Mouse (Mus musculus) MEL (cell line): ENCODE results near the gene Myh10. TPM values are rescaled to one million over a fixed set of nuclear protein-coding genes. Genes with fewer than 3 reads are reported as not detected.
"Not testable (repeated sequence)": the region's sequence is repeated elsewhere in the genome, so short reads cannot be mapped to it uniquely, and the experiment has no call there.

Experiments
- DNase-seq: peaks from one replicate; pipeline ENCODE4 v3.0.0; 2011; ENCODE audit warnings: low read depth, low spot score
- H3K27ac ChIP-seq: 2 replicates; pipeline ENCODE4 v1.5.1; 2012; ENCODE audit warnings: low read depth, mild to moderate bottlenecking, control low read depth, low read length, moderate library complexity; ENCODE audit not compliant: control insufficient read depth
- H3K27me3 ChIP-seq, 2 experiments: fragments of 150-350 bp in 1 of 2; sonication (generic) in 1 of 2; 2 replicates each; pipeline ENCODE4 v1.6.1; 2012; ENCODE audit warnings: low read length in 2 of 2, mild to moderate bottlenecking in 2 of 2, improper control_type of control experiment in 1 of 2, moderate library complexity in 1 of 2; ENCODE audit not compliant: insufficient read depth in 2 of 2, control insufficient read depth in 1 of 2
- H3K36me3 ChIP-seq, 2 experiments: 2 replicates each; pipeline ENCODE4 v1.6.1; 2012 to 2014; ENCODE audit warnings: low read length in 2 of 2, improper control_type of control experiment in 1 of 2, inconsistent platforms in 1 of 2, mild to moderate bottlenecking in 1 of 2; ENCODE audit not compliant: insufficient read depth in 2 of 2, control insufficient read depth in 1 of 2
- H3K4me1 ChIP-seq, 2 experiments: fragments of 150-350 bp in 1 of 2; sonication (generic) in 1 of 2; 2 replicates each; pipeline ENCODE4 v1.6.1; 2012; ENCODE audit warnings: low read length in 2 of 2, improper control_type of control experiment in 1 of 2, mild to moderate bottlenecking in 1 of 2; ENCODE audit not compliant: insufficient read depth in 2 of 2, control insufficient read depth in 1 of 2
- H3K4me3 ChIP-seq, 2 experiments: fragments of 150-350 bp in 1 of 2; sonication (generic) in 1 of 2; 2 replicates each; pipeline ENCODE4 v1.5.1; 2012; ENCODE audit warnings: low read depth in 2 of 2, low read length in 2 of 2, mild to moderate bottlenecking in 2 of 2, moderate library complexity in 2 of 2, control low read depth in 1 of 2, improper control_type of control experiment in 1 of 2; ENCODE audit not compliant: control insufficient read depth in 1 of 2, insufficient read depth in 1 of 2
- H3K79me2 ChIP-seq: 2 replicates; pipeline ENCODE4 v1.6.1; 2012; ENCODE audit warnings: mild to moderate bottlenecking, low read length, moderate library complexity; ENCODE audit not compliant: control insufficient read depth, poor library complexity, insufficient read depth
- H3K9ac ChIP-seq: 2 replicates; pipeline ENCODE4 v1.6.1; 2012; ENCODE audit warnings: low read depth, mild to moderate bottlenecking, control low read depth, low read length, moderate library complexity; ENCODE audit not compliant: control insufficient read depth, poor library complexity, severe bottlenecking
- H3K9me3 ChIP-seq: fragments of 150-350 bp; sonication (generic); replicated peaks from 2 replicates; pipeline ENCODE4 v1.6.1; 2012; ENCODE audit warnings: mild to moderate bottlenecking, low read length, improper control_type of control experiment, moderate library complexity; ENCODE audit not compliant: insufficient read depth
- BHLHE40 ChIP-seq: IDR thresholded peaks from 2 replicates; pipeline ENCODE4 v1.6.1; 2012; ENCODE audit warnings: low read depth, mild to moderate bottlenecking, inconsistent platforms, low read length, improper control_type of control experiment, borderline replicate concordance
- CHD1 ChIP-seq: IDR thresholded peaks from 2 replicates; pipeline ENCODE4 v1.6.1; 2012; ENCODE audit warnings: low read depth, mild to moderate bottlenecking, inconsistent platforms, low read length, improper control_type of control experiment
- CTCF ChIP-seq, 3 experiments: IDR thresholded peaks in 2 of 3; conservative IDR thresholded peaks in 1 of 3; 2 replicates each; pipeline ENCODE4 v1.5.1; 2011 to 2012; ENCODE audit warnings: low read length in 3 of 3, low read depth in 2 of 3, mild to moderate bottlenecking in 2 of 3, improper control_type of control experiment in 1 of 3, inconsistent platforms in 1 of 3, mixed read lengths in 1 of 3, moderate library complexity in 1 of 3; ENCODE audit not compliant: control insufficient read depth in 1 of 3, insufficient read depth in 1 of 3, poor library complexity in 1 of 3, severe bottlenecking in 1 of 3
- ELF1 ChIP-seq: IDR thresholded peaks from 2 replicates; pipeline ENCODE4 v1.6.1; 2014; ENCODE audit warnings: low read depth, mild to moderate bottlenecking, inconsistent platforms, low read length, improper control_type of control experiment, moderate library complexity
- EP300 ChIP-seq, 2 experiments: IDR thresholded peaks; 2 replicates each; pipeline ENCODE4 v1.6.1; 2011; ENCODE audit warnings: improper control_type of control experiment in 2 of 2, low read length in 2 of 2, low read depth in 1 of 2, mild to moderate bottlenecking in 1 of 2
- ETS1 ChIP-seq: IDR thresholded peaks from 2 replicates; pipeline ENCODE4 v1.6.1; 2012; ENCODE audit warnings: low read depth, mild to moderate bottlenecking, inconsistent platforms, low read length, improper control_type of control experiment, moderate library complexity
- GABPA ChIP-seq: IDR thresholded peaks from 2 replicates; pipeline ENCODE4 v1.6.1; 2012; ENCODE audit warnings: low read depth, mild to moderate bottlenecking, inconsistent platforms, low read length, improper control_type of control experiment, moderate library complexity
- GATA1 ChIP-seq: IDR thresholded peaks from 2 replicates; pipeline ENCODE4 v1.6.1; 2011; ENCODE audit warnings: low read depth, low read length, improper control_type of control experiment
- HCFC1 ChIP-seq: IDR thresholded peaks from 2 replicates; pipeline ENCODE4 v1.6.1; 2012; ENCODE audit warnings: low read depth, mild to moderate bottlenecking, inconsistent platforms, low read length, improper control_type of control experiment, moderate library complexity
- MAFK ChIP-seq: IDR thresholded peaks from 2 replicates; pipeline ENCODE4 v1.6.1; 2011; ENCODE audit warnings: low read depth, mild to moderate bottlenecking, low read length, improper control_type of control experiment, borderline replicate concordance
- MAX ChIP-seq: IDR thresholded peaks from 2 replicates; pipeline ENCODE4 v1.6.1; 2011; ENCODE audit warnings: low read length, improper control_type of control experiment
- MAZ ChIP-seq: IDR thresholded peaks from 2 replicates; pipeline ENCODE4 v1.6.1; 2012; ENCODE audit warnings: low read depth, mild to moderate bottlenecking, inconsistent platforms, low read length, improper control_type of control experiment
- MEF2A ChIP-seq: IDR thresholded peaks from 2 replicates; pipeline ENCODE4 v1.6.1; 2014; ENCODE audit warnings: low read depth, mild to moderate bottlenecking, inconsistent platforms, low read length, improper control_type of control experiment; ENCODE audit not compliant: poor library complexity, insufficient replicate concordance, severe bottlenecking; ENCODE audit errors: extremely low read depth
- MYC ChIP-seq: IDR thresholded peaks from 2 replicates; pipeline ENCODE4 v1.6.1; 2011; ENCODE audit warnings: low read depth, mild to moderate bottlenecking, low read length, improper control_type of control experiment, moderate library complexity
- NRF1 ChIP-seq: IDR thresholded peaks from 2 replicates; pipeline ENCODE4 v1.6.1; 2014; ENCODE audit warnings: low read depth, mild to moderate bottlenecking, inconsistent platforms, low read length, improper control_type of control experiment, moderate library complexity; ENCODE audit not compliant: poor library complexity, insufficient read depth, severe bottlenecking
- POLR2A ChIP-seq, 2 experiments: IDR thresholded peaks; 2 replicates each; pipeline ENCODE4 v1.6.1; 2011 to 2012; ENCODE audit warnings: low read length in 2 of 2, mild to moderate bottlenecking in 2 of 2, control low read depth in 1 of 2, improper control_type of control experiment in 1 of 2, low read depth in 1 of 2, moderate library complexity in 1 of 2; ENCODE audit not compliant: control insufficient read depth in 1 of 2, insufficient read depth in 1 of 2, poor library complexity in 1 of 2
- POLR2AphosphoS5 ChIP-seq: IDR thresholded peaks from 2 replicates; pipeline ENCODE4 v1.6.1; 2012; ENCODE audit warnings: low read depth, borderline replicate concordance, mild to moderate bottlenecking, inconsistent platforms, low read length, moderate library complexity, mixed read lengths
- RAD21 ChIP-seq: IDR thresholded peaks from 2 replicates; pipeline ENCODE4 v1.6.1; 2011; ENCODE audit warnings: mild to moderate bottlenecking, low read depth, low read length, improper control_type of control experiment
- SIN3A ChIP-seq: IDR thresholded peaks from 2 replicates; pipeline ENCODE4 v1.6.1; 2012; ENCODE audit warnings: low read length, improper control_type of control experiment, inconsistent platforms
- SMC3 ChIP-seq: IDR thresholded peaks from 2 replicates; pipeline ENCODE4 v1.6.1; 2011; ENCODE audit warnings: low read depth, low read length, improper control_type of control experiment
- TAL1 ChIP-seq: IDR thresholded peaks from 2 replicates; pipeline ENCODE4 v1.6.1; 2012; ENCODE audit warnings: mild to moderate bottlenecking, inconsistent platforms, low read length, moderate library complexity, mixed read lengths
- TBP ChIP-seq: IDR thresholded peaks from 2 replicates; pipeline ENCODE4 v1.8.0; 2011; ENCODE audit warnings: low read depth, low read length, improper control_type of control experiment
- TCF12 ChIP-seq: IDR thresholded peaks from 2 replicates; pipeline ENCODE4 v1.6.1; 2014; ENCODE audit warnings: low read depth, mild to moderate bottlenecking, inconsistent platforms, low read length, improper control_type of control experiment, moderate library complexity
- USF1 ChIP-seq: IDR thresholded peaks from 2 replicates; pipeline ENCODE4 v1.6.1; 2014; ENCODE audit warnings: low read depth, mild to moderate bottlenecking, inconsistent platforms, low read length, improper control_type of control experiment, moderate library complexity
- ZKSCAN1 ChIP-seq: IDR thresholded peaks from 2 replicates; pipeline ENCODE4 v1.6.1; 2012; ENCODE audit warnings: low read depth, mild to moderate bottlenecking, inconsistent platforms, low read length, improper control_type of control experiment, moderate library complexity
- ZNF384 ChIP-seq: IDR thresholded peaks from 2 replicates; pipeline ENCODE4 v1.6.1; 2012; ENCODE audit warnings: low read depth, mild to moderate bottlenecking, inconsistent platforms, low read length, improper control_type of control experiment
- polyA plus RNA-seq, 2 experiments: library from polyadenylated mRNA; stranded (reverse) in 1 of 2; unstranded in 1 of 2; fragments of >175 nt in 1 of 2; fragments of >200 nt in 1 of 2; gene quantifications; 2 replicates each; pipeline versions ENCODE4 v1.2.1 to v1.2.4; 2012; ENCODE audit warnings: low replicate concordance in 2 of 2, low read depth in 1 of 2; ENCODE audit not compliant: insufficient read length in 2 of 2, insufficient read depth in 1 of 2, missing spikeins in 1 of 2
- total RNA-seq: library from RNA; depleted of rRNA; stranded (reverse); fragments of 300-350 nt; gene quantifications from 2 replicates; pipeline ENCODE4 v1.2.3, GENCODE M21; 2012

The Myh10 gene
- total and polyA plus RNA-seq, 3 experiments: 99.3 to 187 (median 127) TPM

GRCm38 (mm10) chr11:68826735-68827134 lies 135.4 kb downstream of the Myh10 start (continued):
- TF ChIP-seq MAX: 0 out of 2 replicates have a peak, but pooled peaks have one; percentile 38
- TF ChIP-seq HCFC1: peak; percentile 46; the same call in 1 of the 2 replicates
- TF ChIP-seq ETS1: peak; percentile 81
- TF ChIP-seq MEF2A: no peak
- TF ChIP-seq EP300 (IDR thresholded peaks at IDR 0.05; ENCODE audit: low read depth in 1 of 2, low read length in 2 of 2): peak; percentile 86 to 89
- TF ChIP-seq, all 39 proteins: peak for 11

GRCm38 (mm10) chr11:68831580-68831979 lies 140.2 kb downstream of the Myh10 start:
- H3K27me3 ChIP-seq, H3K4me3 ChIP-seq, H3K9me3 ChIP-seq, H3K79me2 ChIP-seq, H3K9ac ChIP-seq: not testable (repeated sequence)
- DNase-seq: peak; percentile 61
- H3K4me1 ChIP-seq: peaks cover 48 to 56% of the 10 kb centered on the region in 2 experiments
- peak overlapping the region; percentile 99 for H3K27ac ChIP-seq
- peaks cover 44 to 70% of the 10 kb centered on the region in 2 experiments for H3K36me3 ChIP-seq
- TF ChIP-seq TAL1 (peak; percentile 11; the same call in 1 of the 2 replicates), TBP (peak; percentile 85), SIN3A (peak; percentile 49), EP300 (IDR thresholded peaks at IDR 0.05; ENCODE audit: low read depth in 1 of 2, low read length in 2 of 2) (peak in 1 of 2 experiments; percentile 45; a peak in 1 of 4 replicates), ZNF384 (peak; percentile 88), ETS1 (peak; percentile 31; the same call in 1 of the 2 replicates), MYC (peak; percentile 17; the same call in 1 of the 2 replicates), RAD21 (peak; percentile 20), GATA1 (peak; percentile 72), TCF12 (peak; percentile 48; the same call in 1 of the 2 replicates)

GRCm38 (mm10) chr11:68832793-68833192 lies 141.4 kb downstream of the Myh10 start:
- no peak overlapping the region for H3K9ac ChIP-seq
- DNase-seq: peak; percentile 100
- no peaks in the 10 kb centered on the region; the same call in none of the 2 replicates for H3K79me2 ChIP-seq
- no peaks in the 10 kb centered on the region for H3K27me3 ChIP-seq
- H3K27ac ChIP-seq: peak overlapping the region; percentile 99
- H3K4me1 ChIP-seq: peaks cover 40 to 48% of the 10 kb centered on the region in 2 experiments
- peaks cover 47 to 66% of the 10 kb centered on the region in 2 experiments for H3K36me3 ChIP-seq
- H3K4me3 ChIP-seq: no peak overlapping the region
- H3K9me3 ChIP-seq: no peaks in the 10 kb centered on the region
- TF ChIP-seq CTCF (IDR thresholded peaks at IDR 0.05 in 2 of 3, conservative IDR thresholded peaks at IDR 0.05 in 1 of 3; ENCODE audit: control insufficient read depth in 1 of 3, insufficient read depth in 1 of 3, low read depth in 2 of 3, low read length in 3 of 3, poor library complexity in 1 of 3, severe bottlenecking in 1 of 3) (no peak), USF1 (0 out of 2 replicates have a peak, but pooled peaks have one; percentile 18), ZKSCAN1 (0 out of 2 replicates have a peak, but pooled peaks have one; percentile 51), MAZ (peak; percentile 98), MYC (peak; percentile 89), GABPA (no peak), POLR2AphosphoS5 (no peak), TAL1 (peak; percentile 91), SMC3 (no peak; the same call in 1 of the 2 replicates), TBP (peak; percentile 80), GATA1 (peak; percentile 99), ELF1 (peak; percentile 51; the same call in 1 of the 2 replicates), BHLHE40 (peak; percentile 87), RAD21 (no peak), HCFC1 (peak; percentile 62), POLR2A (IDR thresholded peaks at IDR 0.05; ENCODE audit: control insufficient read depth in 1 of 2, insufficient read depth in 1 of 2, low read depth in 1 of 2, low read length in 2 of 2, poor library complexity in 1 of 2) (peak in 1 of 2 experiments; percentile 52; a peak in 1 of 4 replicates), TCF12 (peak; percentile 99), SIN3A (peak; percentile 98), MAFK (peak; percentile 94), NRF1 (no peak), CHD1 (no peak), MAX (peak; percentile 66)
